Mouse (Mus musculus) ovary, postnatal 10 days (tissue): Measurements from ENCODE around the gene Ets1.
A peak's percentile ranks its signal among the peaks of the same experiment; 100 is the strongest.

ENCODE experiments used
- DNase-seq: peaks from one replicate; pipeline ENCODE4 v3.0.0; 2022; ENCODE audit warnings: low spot score

Ets1 gene

DNA sequence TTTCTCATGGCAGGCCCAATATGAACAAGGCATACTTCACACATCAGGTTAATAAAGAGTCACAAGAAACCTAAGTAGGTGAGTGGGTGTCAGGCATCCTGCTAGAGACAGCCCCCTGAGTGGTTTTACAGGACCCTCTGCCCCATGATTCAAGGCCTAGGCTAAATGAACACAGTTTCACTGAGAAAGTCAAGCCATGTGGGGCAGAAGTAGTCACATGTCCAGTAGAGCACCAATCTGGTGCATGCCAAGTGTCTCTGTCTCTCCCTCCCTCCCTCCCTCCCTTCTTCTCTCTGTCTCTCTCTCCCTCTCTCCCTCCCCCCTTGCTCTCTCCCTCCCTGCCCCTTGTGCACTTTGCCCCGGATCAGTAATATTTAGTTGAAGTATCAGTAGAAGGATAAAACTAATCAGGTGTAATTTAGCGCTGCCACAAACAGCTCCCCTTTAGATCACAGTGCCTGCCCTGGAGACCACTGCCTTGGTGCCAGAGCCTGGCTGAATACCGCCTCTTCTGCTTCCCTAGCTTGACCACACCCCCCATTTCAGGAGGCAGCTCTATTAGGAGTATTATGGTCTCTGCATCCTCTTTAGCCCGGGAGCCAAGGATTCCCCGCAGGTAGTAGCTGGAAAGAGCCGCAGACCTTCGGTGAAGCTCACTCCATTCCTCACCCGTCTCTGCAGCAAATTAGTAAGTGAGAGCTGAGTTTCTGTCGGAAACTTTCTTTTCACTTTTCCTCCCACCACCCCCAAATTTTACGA, at the start of gene Ets1:
Gene Ets1, plus strand, starts transcription at position 595 of the 759 bp plus-strand sequence.
- no peak for DNase-seq

DNA sequence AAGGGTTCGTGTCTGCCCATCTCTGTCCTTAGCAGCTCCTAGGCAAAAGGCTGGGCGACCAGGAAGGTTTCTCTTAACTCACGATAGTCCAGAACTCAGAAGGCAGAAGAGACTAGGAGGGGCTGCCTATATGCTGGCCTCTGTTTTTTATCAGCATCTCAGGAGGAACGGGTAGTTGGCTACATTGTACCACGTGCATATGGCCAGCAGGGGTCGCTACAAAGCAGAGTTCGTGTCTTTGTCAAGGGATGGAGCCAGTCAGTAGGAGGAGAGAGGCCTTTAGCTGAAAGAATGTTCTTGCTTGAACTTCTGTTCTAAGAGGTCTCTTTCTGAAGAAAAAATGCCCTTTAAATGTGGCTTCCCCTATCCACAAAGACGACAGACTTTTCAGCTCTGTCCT, 46.1 kb upstream of the Ets1 start:
- DNase-seq = peak; percentile 72

DNA sequence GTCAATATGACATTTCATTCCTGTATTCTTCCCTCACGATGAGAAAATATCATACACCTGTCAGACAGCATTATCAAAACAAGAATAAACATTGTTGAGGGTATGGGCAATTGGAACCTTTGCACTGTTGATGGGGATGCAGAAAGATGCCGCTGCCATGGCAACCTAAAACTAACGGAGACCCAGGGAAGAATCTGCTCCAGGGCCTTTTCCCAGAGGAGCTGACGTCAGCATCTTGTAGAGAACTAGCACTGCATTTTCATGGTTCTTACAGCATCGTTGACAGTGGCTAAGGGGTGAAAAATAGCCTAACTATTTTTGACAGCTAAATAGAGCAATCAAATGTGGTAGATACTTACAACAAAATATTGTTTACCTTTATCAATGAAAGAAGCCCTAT, 45.5 kb upstream of the Ets1 start:
- no peak for DNase-seq

DNA sequence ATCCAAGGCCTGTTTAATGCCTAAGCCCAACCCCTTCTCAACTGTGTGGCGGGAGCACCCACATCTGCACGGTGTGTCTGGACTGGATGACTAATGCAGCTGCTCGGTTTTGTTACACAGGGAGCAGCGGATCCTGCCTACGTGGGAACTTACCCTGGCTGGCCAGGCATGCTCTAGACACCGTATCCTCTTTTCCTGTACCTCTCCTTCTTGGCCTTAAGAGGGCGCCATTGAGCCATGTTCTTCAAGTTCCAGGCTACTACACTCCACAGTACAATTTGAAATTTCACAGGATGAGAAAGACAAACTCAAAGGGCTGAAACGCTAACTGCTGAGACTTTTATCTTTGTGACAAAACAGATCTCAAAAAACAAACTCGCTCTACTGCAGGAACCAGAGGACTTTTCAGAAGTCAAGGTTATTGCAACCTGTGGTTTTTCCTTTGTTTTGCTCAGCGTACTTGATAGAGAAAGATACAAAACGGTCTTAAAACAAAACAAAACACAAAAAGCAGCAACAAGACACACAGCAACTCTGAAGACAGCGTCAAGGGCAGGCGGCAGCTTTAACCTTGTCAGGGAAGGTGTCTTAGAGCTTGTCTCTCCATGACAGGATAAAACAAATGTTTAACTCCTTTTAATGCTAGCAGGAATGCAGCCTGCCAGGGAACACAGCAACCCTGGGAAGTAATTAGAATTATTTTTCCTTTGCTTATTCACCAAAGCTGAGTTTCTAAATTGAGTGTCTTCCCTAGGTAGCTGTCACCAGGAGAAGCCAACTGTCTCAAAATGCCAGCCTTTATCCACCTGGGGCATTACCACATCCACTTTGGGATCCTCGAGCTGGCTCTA, 44.1 kb upstream of the Ets1 start:
- DNase-seq = peak; percentile 21

DNA sequence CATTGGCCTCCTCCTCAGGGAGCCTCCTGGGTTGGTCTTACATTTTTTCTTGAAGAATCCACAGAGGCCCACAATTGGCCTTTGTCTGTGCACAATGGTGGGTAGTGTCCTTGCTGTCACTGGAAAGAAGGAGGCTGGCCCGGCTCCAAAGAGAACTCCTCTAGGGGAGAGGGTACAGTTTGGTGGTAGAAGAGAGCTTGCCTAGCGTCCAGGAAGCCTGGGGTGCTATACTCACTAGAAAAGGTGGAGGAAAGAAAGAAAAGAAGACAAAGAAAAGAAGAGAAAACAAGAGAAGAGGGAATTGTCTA, 43.5 kb upstream of the Ets1 start:
- no peak for DNase-seq

DNA sequence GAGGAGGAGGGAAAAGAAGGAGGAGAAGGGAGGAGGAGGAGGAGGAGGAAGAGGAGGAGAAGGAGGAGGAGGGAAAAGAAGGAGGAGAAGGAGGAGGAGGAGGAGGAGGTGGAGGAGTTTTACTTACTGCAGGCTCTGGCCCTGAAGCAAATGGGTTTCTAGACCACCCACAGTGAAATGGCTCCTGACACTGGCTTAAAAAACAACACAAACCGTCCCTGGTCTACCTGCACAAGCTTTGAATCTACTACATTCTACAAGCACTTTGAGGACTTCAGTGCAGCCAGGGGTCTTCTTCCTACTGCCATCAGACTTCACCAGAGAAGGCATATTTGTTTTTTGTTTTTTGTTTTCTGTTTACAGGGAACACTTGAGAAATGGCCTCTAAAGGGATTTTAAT, 42.2 kb upstream of the Ets1 start:
- DNase-seq = no peak

DNA sequence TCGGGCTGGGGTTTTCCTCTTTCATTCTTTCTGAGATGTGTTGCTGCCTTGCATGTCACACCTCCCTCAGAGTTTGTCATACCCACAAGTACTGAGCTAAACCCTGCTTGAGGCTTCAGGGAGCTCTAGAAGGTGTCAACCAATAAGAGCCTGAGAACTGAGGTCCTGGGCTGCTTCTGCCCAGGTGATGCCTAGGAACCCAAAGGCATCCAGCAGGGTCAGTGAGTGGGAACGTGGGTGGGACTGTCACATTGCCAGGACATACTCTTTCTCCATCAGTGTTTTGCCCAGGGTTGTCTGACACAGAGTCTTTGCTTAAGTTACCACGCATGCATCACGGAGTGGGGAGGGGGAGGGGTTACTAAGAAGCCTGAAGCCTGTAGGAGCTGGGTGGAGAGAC, 41.7 kb upstream of the Ets1 start:
- DNase-seq = no peak

DNA sequence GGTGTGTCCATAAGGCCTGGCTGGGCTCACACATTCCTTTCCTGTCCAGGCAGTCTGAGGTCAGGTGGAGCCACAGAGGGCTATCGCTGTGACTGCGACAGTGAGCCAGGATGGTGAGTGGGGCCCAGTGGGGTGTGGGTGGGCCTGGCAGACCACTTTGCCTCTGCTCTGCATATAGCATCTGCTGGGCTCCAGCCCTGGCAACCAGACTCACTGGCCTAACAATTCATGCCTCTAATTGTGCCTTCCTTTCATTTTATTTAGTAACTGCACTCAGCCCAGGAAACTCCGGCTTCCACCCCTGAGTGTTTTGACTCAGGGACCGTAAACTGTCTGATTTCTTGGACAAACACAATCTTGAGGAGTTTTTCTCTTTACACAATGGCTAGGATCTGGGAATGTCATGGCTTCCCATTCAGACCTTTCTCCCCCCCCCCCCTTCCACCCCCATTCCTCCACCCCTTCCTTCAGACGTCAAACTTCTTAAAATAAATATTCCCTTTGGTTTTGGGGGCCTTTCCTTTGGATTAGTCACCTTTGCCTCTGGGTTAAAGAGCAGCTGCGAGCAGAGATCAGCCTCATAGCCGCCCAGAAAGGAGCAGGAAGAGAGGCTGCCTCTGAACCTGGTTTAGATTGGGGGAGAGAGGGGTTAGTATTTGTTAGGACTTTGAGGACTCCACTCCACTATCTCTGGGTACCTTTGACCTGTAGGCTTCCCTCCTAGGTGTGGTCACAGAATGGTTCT, 40.8 kb upstream of the Ets1 start:
- DNase-seq = no peak

DNA sequence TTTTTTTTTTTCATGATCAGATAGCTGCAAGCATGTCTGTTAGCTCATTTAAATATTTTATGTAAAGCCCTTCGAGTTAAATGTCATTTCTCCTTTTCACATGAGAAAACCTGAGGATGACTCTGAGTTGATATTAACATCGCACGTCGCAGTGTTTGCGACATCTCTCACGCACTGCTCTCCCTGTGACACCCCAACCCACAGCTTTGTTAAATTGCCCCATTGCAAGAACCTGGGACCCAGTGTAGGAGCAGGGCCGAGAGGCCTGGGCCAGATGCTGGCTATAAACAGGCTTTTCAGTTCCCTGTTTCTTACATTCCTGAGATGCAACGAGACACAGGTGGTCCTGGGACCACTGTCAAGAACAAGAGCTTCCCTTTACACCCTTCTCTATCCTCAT, 39.7 kb upstream of the Ets1 start:
- no peak for DNase-seq

DNA sequence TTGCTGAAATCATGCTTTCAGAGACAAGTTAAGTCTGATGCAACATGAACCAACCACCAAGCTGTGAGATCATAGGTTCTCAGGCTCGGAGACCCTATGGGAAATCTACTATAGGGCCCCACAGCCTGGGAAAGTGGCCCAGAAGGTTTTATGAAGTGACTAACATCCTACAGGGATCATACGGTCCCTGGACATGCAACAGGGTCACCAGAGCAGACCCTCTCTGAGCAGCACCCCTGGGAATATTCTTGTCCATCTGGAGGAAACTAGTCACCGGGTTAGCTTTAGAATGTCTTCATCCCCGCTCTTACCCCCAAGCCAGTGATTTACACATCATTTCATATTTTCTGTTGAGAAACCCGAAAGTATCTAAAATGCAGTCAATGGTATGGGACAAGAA, 34.1 kb upstream of the Ets1 start:
- no peak for DNase-seq

DNA sequence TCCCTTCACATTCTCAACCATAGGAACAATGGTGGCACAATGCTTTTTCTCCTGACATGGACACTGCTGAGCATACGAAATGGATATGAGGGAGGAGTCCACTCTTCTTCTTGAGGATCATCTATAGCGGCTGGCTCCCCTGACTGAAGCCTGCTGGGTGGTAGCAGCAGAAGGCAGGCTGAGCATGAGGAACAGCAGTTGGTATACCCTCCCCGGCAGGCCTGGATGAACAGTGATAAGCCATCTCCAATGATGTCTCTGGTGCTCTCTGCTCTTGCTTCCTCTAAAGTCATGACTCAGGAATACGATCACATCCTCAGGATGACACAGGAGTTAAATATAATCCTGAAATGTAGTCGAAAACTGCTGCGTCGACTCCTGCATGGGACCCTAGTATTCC, 32.9 kb upstream of the Ets1 start:
- no peak for DNase-seq

DNA sequence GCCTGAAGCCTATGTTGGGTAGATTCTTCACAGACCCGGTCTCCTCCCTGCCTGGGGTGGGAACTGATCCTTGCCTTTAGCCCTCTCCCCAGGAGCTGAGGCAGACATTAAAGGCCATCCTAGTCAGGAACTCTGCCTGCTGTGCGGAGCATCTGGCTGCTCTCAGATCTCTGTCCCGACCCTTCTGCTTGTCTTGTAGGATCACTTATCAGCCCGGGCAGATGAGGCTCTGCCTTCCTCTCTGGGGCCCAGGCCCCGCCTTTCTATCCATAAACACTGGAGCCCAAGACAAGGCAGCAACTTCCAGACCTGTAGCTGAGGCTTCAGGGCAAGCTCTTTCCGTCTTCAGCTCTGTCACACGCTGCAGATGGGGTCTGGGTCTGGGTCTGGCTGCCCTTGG, 28.8 kb upstream of the Ets1 start:
- DNase-seq = no peak

DNA sequence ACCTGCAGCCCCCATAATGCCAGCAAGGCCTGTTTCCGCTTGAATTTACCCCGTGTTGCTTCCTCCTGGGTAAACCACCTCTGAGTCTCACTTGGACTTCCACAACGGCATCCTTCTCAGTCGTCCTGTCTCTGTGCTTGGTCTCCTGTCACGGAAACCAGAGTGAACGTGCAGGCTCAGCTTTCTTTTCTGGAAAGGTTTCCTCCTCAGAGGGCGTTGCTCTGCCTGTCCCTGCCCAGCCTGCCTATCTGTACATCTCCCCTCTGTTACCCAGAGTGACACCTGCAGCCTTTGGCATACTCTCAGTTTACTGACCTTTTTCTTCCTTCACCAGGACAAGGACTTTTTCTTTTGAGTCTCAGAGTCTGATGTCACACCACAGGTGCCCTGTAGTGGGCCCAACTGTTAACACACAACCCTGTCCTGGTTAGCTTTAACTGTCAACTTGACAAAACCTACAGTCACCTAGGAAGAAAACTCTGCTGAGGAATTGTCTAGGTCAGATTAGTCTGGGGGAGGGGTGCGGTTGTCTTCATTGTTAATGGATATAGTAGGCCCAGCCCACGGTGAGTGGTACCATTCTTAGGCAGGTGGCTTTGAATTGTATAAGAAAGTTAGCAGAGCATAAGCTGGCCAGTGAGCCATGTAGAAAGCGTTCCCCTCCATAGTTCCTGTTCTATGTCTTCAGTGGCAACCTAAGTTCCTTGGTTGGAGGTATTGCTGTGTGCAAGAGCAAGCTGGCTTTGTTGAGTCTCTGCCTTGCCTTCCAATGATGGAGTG, 27.0 kb upstream of the Ets1 start:
- no peak for DNase-seq

DNA sequence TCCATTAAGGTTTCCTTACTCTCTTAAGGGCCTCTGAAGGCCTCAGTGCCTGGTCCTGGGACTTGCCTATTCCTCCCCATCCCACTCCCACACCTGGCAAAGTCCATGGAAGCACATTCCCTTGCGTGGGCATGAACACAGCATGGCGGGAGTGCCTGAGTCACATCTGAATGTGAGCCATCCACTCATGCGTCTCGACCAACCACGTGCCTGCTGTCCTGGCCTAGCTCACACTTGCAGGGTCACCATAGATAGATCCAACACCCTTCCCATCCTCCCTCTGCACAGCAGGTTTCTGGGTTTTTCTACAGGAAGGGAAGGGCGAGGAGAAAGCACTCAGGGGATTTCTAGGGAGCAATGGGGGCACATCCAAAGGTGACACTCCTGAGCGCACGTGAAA, 25.8 kb upstream of the Ets1 start:
- DNase-seq = no peak

DNA sequence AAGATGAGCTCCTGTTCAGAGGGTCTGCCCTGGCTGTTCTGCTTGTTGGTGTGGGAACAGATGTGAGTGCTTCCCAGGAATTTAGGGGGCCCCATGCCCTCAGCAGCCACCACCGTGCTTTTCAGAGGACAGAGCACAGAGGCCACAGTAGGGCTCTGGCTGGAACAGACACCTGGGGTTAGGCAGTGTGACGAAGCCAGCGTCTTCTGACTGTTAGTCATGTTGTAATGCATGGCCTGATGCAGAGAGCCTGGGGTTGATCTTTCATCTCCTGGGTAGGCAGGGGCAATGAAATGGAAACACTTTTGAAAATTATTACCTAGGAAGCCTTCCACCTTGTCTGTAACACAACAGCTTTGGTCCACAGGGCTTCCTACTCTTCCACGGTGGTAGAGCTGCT, 25.4 kb upstream of the Ets1 start:
- DNase-seq = no peak

DNA sequence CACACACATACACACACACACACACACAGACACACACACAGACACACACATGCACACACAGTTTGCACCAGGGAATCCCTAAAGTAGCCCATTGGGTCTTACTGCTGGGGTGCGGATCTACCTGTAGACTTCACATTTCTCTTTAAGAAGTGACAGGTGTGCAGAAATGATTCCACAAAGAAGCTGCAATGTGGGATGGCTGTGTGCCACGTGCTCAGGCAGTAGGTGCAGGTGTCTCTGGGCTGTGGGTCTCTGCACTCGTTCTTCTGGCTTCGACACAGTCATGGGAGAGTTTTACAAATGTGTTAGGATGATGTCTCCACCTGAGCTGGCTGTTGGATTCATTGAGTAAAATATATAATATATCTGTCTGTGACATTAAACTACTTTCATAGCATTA, 24.7 kb upstream of the Ets1 start:
- no peak for DNase-seq

DNA sequence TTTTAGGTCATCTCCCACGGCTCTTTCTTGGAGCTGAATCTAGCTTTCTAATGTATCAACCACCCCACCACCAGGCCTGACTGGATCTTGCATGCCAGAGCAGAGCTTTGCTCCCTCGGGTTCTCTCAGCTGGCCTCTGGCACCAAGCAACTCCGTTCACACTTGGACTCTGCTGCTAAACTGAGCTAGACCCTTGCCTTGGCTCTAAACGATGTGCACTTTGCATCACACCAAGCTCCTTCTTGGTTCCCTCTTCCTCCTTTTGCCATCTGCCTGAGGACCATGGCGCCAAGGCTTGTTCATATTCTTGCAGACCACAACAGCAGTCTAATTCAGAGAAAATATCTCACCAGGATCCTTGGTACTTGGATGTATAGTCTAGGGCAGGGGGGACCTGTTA, 23.6 kb upstream of the Ets1 start:
- no peak for DNase-seq

DNA sequence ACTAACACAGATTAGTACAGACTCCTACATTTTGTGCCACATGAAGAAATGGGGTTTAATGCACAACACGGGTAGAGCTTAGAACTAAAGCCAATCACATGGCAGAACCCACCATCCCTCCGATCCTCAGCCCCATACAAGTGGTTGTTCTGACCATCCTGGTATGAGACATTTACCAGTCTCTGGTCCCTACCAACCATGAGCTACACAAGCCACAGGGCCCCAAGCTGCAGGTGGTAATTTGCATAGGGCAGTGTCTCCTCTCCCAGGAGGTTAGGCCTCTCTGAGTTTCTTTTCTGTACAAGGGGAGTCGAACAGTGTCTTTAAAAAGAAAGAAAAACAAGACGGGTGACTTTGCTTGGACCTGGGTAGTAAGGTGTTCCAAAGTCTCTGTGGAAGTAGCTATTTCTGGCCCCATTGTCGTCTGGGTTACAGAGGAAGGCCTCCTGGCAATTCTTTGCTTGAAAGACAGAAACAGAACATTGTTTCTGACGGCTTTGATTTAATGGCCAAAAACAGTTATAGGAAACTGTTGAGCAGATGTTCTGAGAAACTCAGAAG, 23.1 kb upstream of the Ets1 start:
- DNase-seq = no peak

DNA sequence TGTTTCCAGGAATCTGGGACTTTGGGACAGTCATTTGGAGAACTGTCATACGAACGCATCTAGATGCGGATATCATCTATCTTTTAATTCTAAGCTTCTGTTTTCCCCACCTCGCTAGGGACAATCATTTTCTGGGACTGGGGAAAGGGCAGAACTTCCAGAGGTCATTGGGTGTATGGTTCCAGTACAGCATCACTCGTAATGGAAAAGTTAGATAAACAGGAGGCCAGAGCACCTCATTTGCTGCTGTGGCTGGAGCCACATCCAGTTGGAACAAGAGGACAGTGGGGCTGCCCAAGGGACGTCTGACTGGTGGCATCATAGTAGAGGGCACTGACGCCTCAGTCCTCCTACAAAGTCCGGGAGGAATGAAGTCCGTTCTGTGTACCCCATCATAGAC, 21.8 kb upstream of the Ets1 start:
- DNase-seq = no peak

DNA sequence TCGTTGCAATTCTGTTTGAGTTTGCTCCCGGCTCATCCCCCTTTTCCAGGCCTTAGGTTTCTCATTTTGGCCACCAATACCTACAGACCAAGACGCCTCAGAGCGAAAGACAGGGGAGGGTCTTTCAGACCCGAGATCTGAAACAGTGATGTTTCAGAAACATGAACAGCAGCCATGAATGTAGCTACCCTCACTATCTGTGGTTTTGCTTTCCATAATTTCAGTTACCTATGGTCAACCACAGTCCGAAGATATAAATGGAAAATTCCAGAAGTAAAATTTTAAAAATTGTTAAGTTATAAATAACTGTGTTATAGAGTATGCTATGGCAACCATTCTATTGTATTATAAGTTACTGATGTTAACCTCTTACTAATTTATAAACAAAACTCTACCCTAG, 20.6 kb upstream of the Ets1 start:
- DNase-seq = no peak

DNA sequence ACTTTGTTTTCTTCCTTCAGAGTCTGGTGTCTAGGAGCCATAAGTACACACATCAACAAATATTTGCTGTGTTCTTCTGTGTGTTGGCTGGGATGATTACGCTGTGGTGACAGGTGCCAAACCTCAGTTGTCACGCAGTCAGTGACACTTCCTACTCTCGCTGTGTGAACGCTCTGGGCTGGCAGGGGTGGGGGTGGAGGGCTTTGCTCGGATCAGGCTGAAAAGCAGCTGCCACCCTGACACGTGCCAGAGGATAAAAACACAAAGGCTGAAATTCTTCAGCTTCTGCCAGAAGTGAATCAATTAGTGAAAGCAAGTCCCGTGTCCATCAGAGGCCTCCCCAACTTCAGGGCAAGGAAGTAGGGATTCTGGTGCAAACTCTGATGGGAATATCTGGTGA, 20.0 kb upstream of the Ets1 start:
- no peak for DNase-seq
